Mouse (Mus musculus): ENCODE measurements around the gene Fcgr2b. TPM values are rescaled to one million over a fixed set of nuclear protein-coding genes. Genes with fewer than 3 reads are reported as not detected.

Fcgr2b gene
- total RNA-seq, 2 experiments from 2014 or later = 3.4 to 3.6 TPM

GRCm38 (mm10) chr1:170929245-170929644 is 47.1 kb downstream of the Fcgr2b start:
- no peak for DNase-seq (ENCODE audit: extremely low spot score in 1 of 2, low spot score in 1 of 2)

GRCm38 (mm10) chr1:170928467-170928866 is 47.9 kb downstream of the Fcgr2b start:
- no peak for DNase-seq (ENCODE audit: extremely low spot score in 1 of 2, low spot score in 1 of 2)

GRCm38 (mm10) chr1:170927378-170927777 is 49.0 kb downstream of the Fcgr2b start, which contains the start of gene Fcrla:
Gene Fcrla (minus strand): TSS chr1:170927583.
- no peak for DNase-seq (ENCODE audit: extremely low spot score in 1 of 2, low spot score in 1 of 2)

GRCm38 (mm10) chr1:170926941-170927340 is 49.4 kb downstream of the Fcgr2b start:
- no peak for DNase-seq (ENCODE audit: extremely low spot score in 1 of 2, low spot score in 1 of 2)

GRCm38 (mm10) chr1:170924485-170924884 is 51.9 kb downstream of the Fcgr2b start:
- DNase-seq (ENCODE audit: extremely low spot score in 1 of 2, low spot score in 1 of 2) = no peak

GRCm38 (mm10) chr1:170919308-170919707 is 57.0 kb downstream of the Fcgr2b start:
- no peak for DNase-seq (ENCODE audit: extremely low spot score in 1 of 2, low spot score in 1 of 2)

GRCm38 (mm10) chr1:170915657-170916056 is 60.7 kb downstream of the Fcgr2b start:
- DNase-seq (ENCODE audit: extremely low spot score in 1 of 2, low spot score in 1 of 2) = no peak

- no peak for DNase-seq (ENCODE audit: extremely low spot score in 1 of 2, low spot score in 1 of 2)
Measured at GRCm38 (mm10) chr1:170912891-170913615, 63.3 kb downstream of the Fcgr2b start, which contains the start of gene Fcrlb. Gene Fcrlb (minus strand): TSS chr1:170912941.

- no peak for DNase-seq (ENCODE audit: extremely low spot score in 1 of 2, low spot score in 1 of 2)
Measured at GRCm38 (mm10) chr1:170911907-170912660, 64.3 kb downstream of the Fcgr2b start.

Other genes with a start within 250 kb of the Fcgr2b start
- gene Atf6, start 108.8 kb downstream of the Fcgr2b start, total RNA-seq (2021) = 10 to 100 TPM; 46.6 to 49.2 TPM
- under 1 TPM; 0.34 to 0.77 TPM for gene Gm26620, start 91.5 kb downstream of the Fcgr2b start, total RNA-seq (2021)
- 10 to 100 TPM; 13.8 to 19.2 TPM for gene Dusp12, start 91.0 kb downstream of the Fcgr2b start, total RNA-seq (2021)
- under 1 TPM in 1 of 2 experiments, not detected in 1; 0.54 TPM for gene Fcrlb, start 63.6 kb downstream of the Fcgr2b start, total RNA-seq (2021)
- not detected for gene Fcrla, start 49.0 kb downstream of the Fcgr2b start, total RNA-seq (2021)
- gene Fcgr4, start 42.4 kb upstream of the Fcgr2b start, total RNA-seq (2021) = under 1 TPM in 1 of 2 experiments, not detected in 1; 0.22 TPM
- 10 to 100 TPM; 12.1 to 14.0 TPM for gene Fcgr3, start 88.4 kb upstream of the Fcgr2b start, total RNA-seq (2021)
- gene Cfap126, start 137.4 kb upstream of the Fcgr2b start, total RNA-seq (2021) = 1 to 10 TPM in 1 of 2 experiments, under 1 TPM in 1; 0.52 to 1.5 TPM
- gene Sdhc, start 174.1 kb upstream of the Fcgr2b start, total RNA-seq (2021) = 100 to 1,000 TPM; 204 to 220 TPM
- gene Mpz, start 174.2 kb upstream of the Fcgr2b start, total RNA-seq (2021) = not detected
- 10 to 100 TPM; 42.1 to 43.6 TPM for gene Pcp4l1, start 219.7 kb upstream of the Fcgr2b start, total RNA-seq (2021)
- under 1 TPM; 0.12 to 0.15 TPM for gene Nr1i3, start 237.4 kb upstream of the Fcgr2b start, total RNA-seq (2021)
- 10 to 100 TPM; 81.4 to 85.9 TPM for gene Tomm40l, start 246.0 kb upstream of the Fcgr2b start, total RNA-seq (2021)
- gene Apoa2, start 248.5 kb upstream of the Fcgr2b start, total RNA-seq (2021) = 1 to 10 TPM; 1.9 to 2.3 TPM